Comparison of ENCODE assay signal across 13 mouse cellular contexts in the genomic region with DNA sequence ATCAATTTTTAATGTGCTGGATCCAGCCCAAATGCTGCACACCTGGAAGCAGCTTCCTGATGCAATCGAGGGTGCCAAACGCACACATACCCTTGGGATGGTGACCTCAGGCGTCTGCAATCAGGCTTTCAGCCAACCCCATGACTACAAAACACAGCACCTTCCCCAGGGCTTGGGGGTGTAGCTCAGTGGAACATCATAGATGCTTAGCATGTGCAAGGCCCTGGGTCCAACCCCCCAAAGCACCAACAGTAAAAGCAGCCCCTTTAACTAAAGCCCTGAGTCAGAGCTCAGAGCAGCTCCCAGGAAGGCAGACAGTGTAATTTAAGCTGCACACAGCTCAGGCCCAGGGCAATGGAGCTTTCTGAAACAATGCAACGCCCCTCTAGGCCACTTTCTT. TPM values are rescaled to one million over a fixed set of nuclear protein-coding genes. Genes with fewer than 3 reads are reported as not detected.
DNase-seq lines count a peak whose midpoint lies in the region; ATAC-seq and TF ChIP-seq lines count a peak whose summit lies in the region.
"Had no signal": no experiment of that assay in that cellular context is flagged by ENCODE, and none has a peak within 500 bp of the region (broad histone marks: within the 10 kb centered on the region; RNA-seq: fewer than 3 reads in every experiment).

No protein-coding gene starts in this region.

- no peaks in the 10 kb centered on the region for H3K9me3 ChIP-seq in neural tube, embryonic 13.5 days
- H3K9me3 ChIP-seq in embryonic facial prominence, embryonic 13.5 days: no peaks in the 10 kb centered on the region
- no peaks in the 10 kb centered on the region for H3K9me3 ChIP-seq in midbrain, postnatal 0 days (ENCODE audit: low read length)
- H3K9me3 ChIP-seq in liver, embryonic 12.5 days (replicated peaks): no peaks in the 10 kb centered on the region
- H3K9me3 ChIP-seq: G1E had no signal

- H3K4me3 ChIP-seq in neural tube, embryonic 13.5 days: no peak overlapping the region
- H3K4me3 ChIP-seq in embryonic facial prominence, embryonic 13.5 days: no peak overlapping the region
- H3K4me3 ChIP-seq in midbrain, postnatal 0 days (ENCODE audit: low read depth, low read length): no peak overlapping the region
- H3K4me3 ChIP-seq in liver, embryonic 12.5 days: no peak overlapping the region
- H3K4me3 ChIP-seq: left cerebral cortex, adult 2 months had no signal

- H3K27me3 ChIP-seq in neural tube, embryonic 13.5 days: no peaks in the 10 kb centered on the region
- H3K27me3 ChIP-seq in embryonic facial prominence, embryonic 13.5 days: no peaks in the 10 kb centered on the region
- no peaks in the 10 kb centered on the region for H3K27me3 ChIP-seq in midbrain, postnatal 0 days (ENCODE audit: insufficient read depth, low read length)
- H3K27me3 ChIP-seq in liver, embryonic 12.5 days (replicated peaks): no peaks in the 10 kb centered on the region

- WGBS in neural tube, embryonic 13.5 days: 38% methylated on average over 4 of the region's 4 CpGs
- 22% methylated on average over 4 of the region's 4 CpGs for WGBS in embryonic facial prominence, embryonic 13.5 days
- WGBS in midbrain, postnatal 0 days: 40% methylated on average over 4 of the region's 4 CpGs
- 66% methylated on average over 4 of the region's 4 CpGs for WGBS in liver, embryonic 12.5 days (ENCODE audit: insufficient replicate concordance)

- no peak overlapping the region for H3K4me2 ChIP-seq in neural tube, embryonic 13.5 days
- no peak overlapping the region for H3K4me2 ChIP-seq in embryonic facial prominence, embryonic 13.5 days
- H3K4me2 ChIP-seq in midbrain, postnatal 0 days (ENCODE audit: low read depth, low read length, poor library complexity, severe bottlenecking): no peak overlapping the region
- H3K4me2 ChIP-seq in liver, embryonic 12.5 days: no peak overlapping the region

- no peaks in the 10 kb centered on the region for H3K36me3 ChIP-seq in neural tube, embryonic 13.5 days
- peaks cover 5% of the 10 kb centered on the region; the same call in 1 of the 2 replicates for H3K36me3 ChIP-seq in embryonic facial prominence, embryonic 13.5 days
- no peaks in the 10 kb centered on the region; the same call in 1 of the 2 replicates for H3K36me3 ChIP-seq in midbrain, postnatal 0 days (ENCODE audit: insufficient read depth, low read length)
- peaks cover 10% of the 10 kb centered on the region; the same call in 1 of the 2 replicates for H3K36me3 ChIP-seq in liver, embryonic 12.5 days

- no peak overlapping the region for H3K9ac ChIP-seq in neural tube, embryonic 13.5 days
- H3K9ac ChIP-seq in embryonic facial prominence, embryonic 13.5 days: no peak overlapping the region
- H3K9ac ChIP-seq in midbrain, postnatal 0 days (replicated peaks; ENCODE audit: low read length, poor library complexity, severe bottlenecking): 0 out of 2 replicates have a peak overlapping the region, but pooled peaks have one; percentile 4
- no peak overlapping the region for H3K9ac ChIP-seq in liver, embryonic 12.5 days

- H3K27ac ChIP-seq in neural tube, embryonic 13.5 days (replicated peaks): peak overlapping the region; percentile 52; the same call in 1 of the 2 replicates
- H3K27ac ChIP-seq in embryonic facial prominence, embryonic 13.5 days: peak overlapping the region; percentile 71
- H3K27ac ChIP-seq in midbrain, postnatal 0 days (ENCODE audit: low read depth, low read length): no peak overlapping the region
- no peak overlapping the region for H3K27ac ChIP-seq in liver, embryonic 12.5 days
- H3K27ac ChIP-seq: left cerebral cortex, adult 2 months had no signal

- DNase-seq in neural tube, embryonic 10.5 days (ENCODE audit: extremely low spot score, low spot score): no peak
- DNase-seq in kidney, adult 9 months: peak; percentile 28
- no peak for DNase-seq in midbrain, postnatal 0 days (ENCODE audit: low spot score)
- no peak for DNase-seq in cerebellum, postnatal 36 days
- no peak for DNase-seq in layer of hippocampus, adult 9-10 months (ENCODE audit: low spot score)
- DNase-seq: cerebellum, adult 9-11 months had no signal

- TF ChIP-seq CTCF in midbrain, postnatal 0 days (IDR thresholded peaks at IDR 0.05): no peak

- ATAC-seq in neural tube, embryonic 13.5 days (ENCODE audit: low read depth): 0 out of 2 replicates have a peak, but pooled peaks have one; percentile 19
- ATAC-seq in embryonic facial prominence, embryonic 13.5 days (ENCODE audit: insufficient number of reproducible peaks, insufficient read depth, low FRiP score, low TSS enrichment, low read depth): no peak
- ATAC-seq in midbrain, postnatal 0 days (ENCODE audit: low FRiP score): no peak
- ATAC-seq in liver, embryonic 12.5 days: no peak

- peaks cover 81% of the 10 kb centered on the region for H3K4me1 ChIP-seq in neural tube, embryonic 13.5 days (replicated peaks)
- peaks cover 50% of the 10 kb centered on the region for H3K4me1 ChIP-seq in embryonic facial prominence, embryonic 13.5 days
- no peaks in the 10 kb centered on the region for H3K4me1 ChIP-seq in midbrain, postnatal 0 days (ENCODE audit: insufficient read depth, low read length)
- H3K4me1 ChIP-seq in liver, embryonic 12.5 days: peaks cover 11% of the 10 kb centered on the region

RNA-seq across cellular contexts. Expression of gene Nin, which starts 9.3 kb away (rescaled TPM):
- polyA plus RNA-seq in neural tube, embryonic 13.5 days (2015; fragmentation: Nextera tagmentation; extraction: Ambion mirVana): 11.5 and 12.1 TPM in 2 replicates
- polyA plus RNA-seq in embryonic facial prominence, embryonic 13.5 days (2015; fragmentation: Nextera tagmentation; extraction: Ambion mirVana): 12.0 and 12.3 TPM in 2 replicates
- total RNA-seq in midbrain, postnatal 0 days (2014; rRNA removed): 25.0 and 25.8 TPM in 2 replicates
- polyA plus RNA-seq in midbrain, postnatal 0 days (2015; fragmentation: Nextera tagmentation; extraction: Ambion mirVana): 4.9 and 7.9 TPM in 2 replicates
- polyA plus RNA-seq in liver, embryonic 12.5 days (2016; fragmentation: Nextera tagmentation; extraction: Ambion mirVana): 4.0 and 4.4 TPM in 2 replicates

RNA-seq across cellular contexts. Expression of gene Abhd12b, which starts 49.7 kb away (rescaled TPM):
- polyA plus RNA-seq in neural tube, embryonic 13.5 days (2015; fragmentation: Nextera tagmentation; extraction: Ambion mirVana): 0.13 TPM in 1 of 2 replicates, not detected in the other
- polyA plus RNA-seq in embryonic facial prominence, embryonic 13.5 days (2015; fragmentation: Nextera tagmentation; extraction: Ambion mirVana): 0.18 and 0.21 TPM in 2 replicates
- total RNA-seq in midbrain, postnatal 0 days (2014; rRNA removed): not detected in 2 replicates
- 0.15 and 0.19 TPM in 2 replicates for polyA plus RNA-seq in midbrain, postnatal 0 days (2015; fragmentation: Nextera tagmentation; extraction: Ambion mirVana)
- not detected in 2 replicates for polyA plus RNA-seq in liver, embryonic 12.5 days (2016; fragmentation: Nextera tagmentation; extraction: Ambion mirVana)
- total RNA-seq: megakaryocyte-erythroid progenitor cell, adult 5-6 weeks had no signal
- polyA plus RNA-seq: G1E; liver, embryonic 16.5 days had no signal

Comparison
In these comparisons a context has a peak if more than half of its experiments do, and no peak if none do; other contexts are left out.
1. H3K27ac ChIP-seq: peak in neural tube, embryonic 13.5 days (single experiment) and embryonic facial prominence, embryonic 13.5 days (single experiment); none in midbrain, postnatal 0 days (single experiment) and liver, embryonic 12.5 days (single experiment).